Mouse (Mus musculus) gastrocnemius, adult 8-10 months (tissue): ENCODE data around the gene Gm45808. TPM values are rescaled to one million over a fixed set of nuclear protein-coding genes. Genes with fewer than 3 reads are reported as not detected.
"Not testable (repeated sequence)": the region's sequence is repeated elsewhere in the genome, so short reads cannot be mapped to it uniquely, and the experiment has no call there.

Source experiments
- DNase-seq, 2 experiments: peaks; one replicate each; pipeline ENCODE4 v3.0.0; 2022; ENCODE audit warnings: low spot score in 2 of 2
- total RNA-seq, 4 experiments: library from RNA; stranded (reverse); gene quantifications; 2 replicates each; pipeline ENCODE4 v1.2.4; 2022

Gene Gm45808
- total RNA-seq, 4 experiments from 2014 or later = 9.7 to 19.4 (median 11.8) TPM

GRCm38 (mm10) chr7:45509181-45509882, 22.7 kb upstream of the Gm45808 start:
- no peak for DNase-seq

DNA sequence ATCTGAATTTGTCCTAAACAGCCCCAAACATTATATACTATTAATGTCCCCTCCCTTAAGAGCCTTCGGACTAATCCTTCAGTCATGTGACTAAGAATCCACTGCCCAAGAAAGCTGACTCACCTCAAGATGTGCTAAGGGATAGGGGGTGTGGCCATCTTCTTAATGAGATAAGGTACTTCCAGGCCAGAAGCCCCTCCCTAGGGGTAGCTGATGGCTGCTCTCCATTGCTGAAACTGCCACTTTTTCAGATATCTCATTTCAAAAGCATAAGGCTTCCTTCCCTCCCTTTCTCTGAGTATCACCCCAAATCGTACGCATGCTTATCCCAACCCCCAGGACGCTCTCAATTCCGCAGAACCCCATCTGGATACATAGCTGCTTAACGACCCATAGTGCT, 21.9 kb upstream of the Gm45808 start:
- DNase-seq = no peak

GRCm38 (mm10) chr7:45507583-45507982, 21.0 kb upstream of the Gm45808 start:
- DNase-seq = no peak

DNA sequence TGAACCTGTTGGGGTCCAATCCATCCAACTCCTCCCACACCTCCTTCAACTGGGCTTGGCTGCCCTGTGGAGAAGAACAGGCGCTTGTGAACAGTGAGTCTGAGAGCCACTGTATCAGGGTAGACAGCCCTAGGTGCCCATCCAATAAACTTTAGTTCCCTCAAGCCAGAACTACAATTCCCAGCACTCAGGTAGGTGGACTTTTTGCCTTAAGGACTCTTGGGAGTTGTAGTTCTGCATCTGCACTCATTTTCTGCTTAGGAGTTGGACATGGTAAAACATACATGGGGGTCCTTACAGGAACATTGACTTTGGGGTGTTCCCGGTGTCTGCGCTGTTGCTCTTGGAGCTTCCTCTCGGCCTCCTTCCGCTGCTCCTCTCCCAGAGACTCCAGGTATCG, 11.8 kb upstream of the Gm45808 start:
- DNase-seq = no peak

DNA sequence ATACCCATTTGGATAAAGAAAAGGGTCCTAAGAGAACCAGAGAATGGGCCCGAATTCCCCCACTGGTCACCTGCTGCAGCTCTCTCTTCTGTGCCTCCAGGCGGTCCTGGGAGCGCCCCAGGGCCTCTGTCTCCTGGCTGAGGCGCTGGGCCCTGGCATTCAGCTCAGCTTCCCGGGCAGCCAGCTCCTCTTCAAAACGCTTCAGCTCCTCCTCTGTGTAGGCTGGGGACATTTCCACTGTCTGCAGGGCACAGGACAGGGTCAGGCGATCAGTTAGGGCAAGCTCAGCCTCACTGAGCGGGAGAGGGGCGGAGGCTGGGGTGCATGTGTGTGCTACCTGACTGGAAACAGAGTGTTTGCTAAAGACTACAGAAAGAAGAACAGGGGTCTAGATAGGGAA, 7.9 kb upstream of the Gm45808 start:
- DNase-seq = no peak

GRCm38 (mm10) chr7:45492951-45493350, 6.3 kb upstream of the Gm45808 start:
- DNase-seq = peak; percentile 44 to 63

GRCm38 (mm10) chr7:45492225-45492844, 5.7 kb upstream of the Gm45808 start:
- no peak for DNase-seq

GRCm38 (mm10) chr7:45491264-45491663, 4.7 kb upstream of the Gm45808 start:
- DNase-seq = no peak

DNA sequence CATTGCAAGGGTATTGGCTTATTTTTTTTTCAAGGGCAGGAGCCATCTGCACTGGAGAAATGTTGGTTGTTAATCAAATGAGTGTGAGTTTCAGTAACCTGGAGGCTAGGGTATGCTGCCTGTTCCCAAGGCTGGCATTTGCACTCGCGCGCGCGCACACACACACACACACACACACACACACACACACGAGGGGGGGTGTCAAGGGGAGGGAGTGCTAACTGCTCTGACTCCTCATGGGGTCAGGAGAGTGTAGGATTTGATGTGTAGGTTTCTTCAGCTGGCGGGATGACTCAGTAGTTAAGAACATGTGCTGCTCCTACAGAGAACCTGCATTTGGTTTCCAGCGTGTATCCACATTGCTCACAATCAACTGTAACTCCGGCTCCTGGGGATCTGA, 4.2 kb upstream of the Gm45808 start:
- DNase-seq = no peak

- DNase-seq = no peak
These were observed 3.0 kb upstream of the Gm45808 start for GRCm38 (mm10) chr7:45489578-45489977.

- DNase-seq = peak; percentile 68 to 79
These were observed 1.9 kb upstream of the Gm45808 start, which contains the start of gene Dhdh for GRCm38 (mm10) chr7:45488293-45489204. Dhdh (minus strand) TSS chr7:45488805.

DNA sequence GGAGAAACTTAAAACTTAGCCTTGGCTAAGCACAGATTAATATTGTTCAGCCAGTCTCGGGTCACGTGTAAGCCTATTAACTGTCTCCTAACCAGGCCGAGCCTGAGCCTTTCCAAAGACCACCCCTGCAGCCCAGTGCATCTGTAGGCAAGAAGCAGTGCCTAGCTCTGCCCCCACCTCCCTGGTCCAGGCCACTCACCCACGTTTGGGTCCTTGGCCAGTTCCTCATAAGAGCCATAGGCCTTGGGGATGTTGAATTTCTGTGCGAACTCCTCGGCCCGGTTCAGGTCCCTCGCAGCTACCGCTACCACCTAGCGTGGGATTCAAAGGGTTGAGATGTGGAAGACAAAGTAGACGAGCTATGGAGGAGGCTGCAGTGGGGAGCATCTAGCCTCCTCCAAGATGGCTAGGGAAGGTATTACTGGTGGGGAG, 1.3 kb upstream of the Gm45808 start:
- no peak for DNase-seq

- no peak for DNase-seq
These were observed 453 bp downstream of the Gm45808 start for GRCm38 (mm10) chr7:45486158-45486557.

GRCm38 (mm10) chr7:45484985-45485384, 1.6 kb downstream of the Gm45808 start:
- DNase-seq = not testable (repeated sequence)

DNA sequence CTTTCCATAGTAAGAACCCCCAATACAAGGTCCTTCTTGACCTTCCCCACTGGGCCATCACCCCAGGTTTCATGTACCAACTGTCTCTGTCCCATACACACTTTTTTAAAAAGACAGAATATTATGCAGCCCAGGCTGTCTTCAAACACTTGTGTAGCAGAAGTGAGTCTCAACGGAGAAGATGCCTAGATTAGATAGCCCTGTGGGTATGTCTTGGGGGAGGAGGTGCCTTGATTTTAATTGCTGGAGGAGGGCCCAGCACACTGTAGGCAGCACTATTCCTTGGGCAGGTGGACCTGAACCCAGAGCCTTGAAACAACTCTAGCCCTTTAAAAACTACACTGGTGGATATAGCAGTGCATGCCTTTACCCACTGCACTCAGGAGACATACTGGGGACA, 4.4 kb downstream of the Gm45808 start:
- DNase-seq = no peak

DNA sequence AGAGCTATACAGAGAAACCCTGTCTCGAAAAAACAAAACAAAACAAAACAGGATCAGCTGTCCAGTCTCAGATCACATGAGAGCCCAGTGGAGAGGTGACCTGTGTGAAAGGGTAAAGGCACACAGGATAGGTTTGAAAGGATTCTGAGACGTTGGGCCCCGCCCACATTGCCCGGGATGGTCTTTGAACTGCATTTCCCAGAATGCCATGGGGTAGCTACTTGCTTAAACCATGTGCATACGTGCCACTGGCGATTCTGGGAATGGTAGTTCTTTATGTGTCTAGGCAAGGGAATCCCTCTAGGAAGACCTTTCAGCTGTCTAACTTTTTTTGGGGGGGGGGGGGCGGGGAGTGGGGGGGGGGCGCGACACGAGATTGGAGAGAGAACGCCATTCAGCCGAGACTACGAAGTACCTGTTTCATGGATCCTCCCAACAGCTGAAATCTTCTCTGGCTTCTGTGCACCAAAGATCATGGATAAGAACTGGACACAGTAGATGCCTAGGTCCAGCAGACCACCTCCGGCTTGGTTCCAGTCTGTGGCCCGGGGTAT, 5.2 kb downstream of the Gm45808 start, which contains the start of gene Tulp2:
Tulp2 (plus strand) TSS at position 504 of the 554 bp plus-strand sequence.
- DNase-seq = peak in 1 of 2 experiments; percentile 50

GRCm38 (mm10) chr7:45480310-45480709, 6.3 kb downstream of the Gm45808 start:
- not testable (repeated sequence) for DNase-seq

DNA sequence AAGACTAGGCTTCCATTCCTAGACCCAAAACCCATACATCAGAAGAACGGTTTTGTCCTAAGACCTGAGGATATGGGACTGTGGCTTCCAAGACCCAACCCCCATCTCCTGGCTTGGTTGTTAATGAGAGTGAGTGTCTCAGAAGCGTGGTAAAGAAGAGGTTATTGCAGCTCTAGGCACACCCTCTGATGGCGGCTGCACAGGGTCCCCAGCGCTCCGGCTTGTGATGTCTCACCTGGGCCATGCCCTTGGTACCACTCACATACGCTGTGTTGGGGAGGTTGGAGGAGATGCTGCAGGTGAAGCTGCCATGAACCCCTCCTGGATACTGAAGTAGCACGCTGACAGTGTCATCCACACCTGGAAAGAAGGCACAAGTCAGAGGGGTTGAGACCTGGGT, 7.8 kb downstream of the Gm45808 start:
- DNase-seq = no peak

DNA sequence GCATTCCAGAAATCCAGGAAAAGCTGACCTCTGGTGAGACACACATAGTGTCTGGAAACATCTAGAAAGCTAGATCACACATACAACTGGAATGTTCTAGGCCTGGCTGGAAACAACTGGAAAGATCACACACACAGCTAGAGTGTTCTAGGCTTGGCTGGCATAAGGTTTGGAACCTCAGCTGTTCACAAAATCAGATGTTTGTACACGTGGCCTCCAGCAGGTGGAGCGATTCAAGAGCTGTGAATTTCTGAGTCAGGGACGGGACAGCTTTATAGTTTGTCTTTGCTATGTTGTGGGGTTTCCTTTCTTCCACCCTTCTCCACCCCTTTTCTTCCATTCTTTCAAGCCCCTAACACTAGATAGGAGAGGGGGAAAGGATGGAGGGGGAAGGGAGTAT, 9.6 kb downstream of the Gm45808 start:
- no peak for DNase-seq

DNA sequence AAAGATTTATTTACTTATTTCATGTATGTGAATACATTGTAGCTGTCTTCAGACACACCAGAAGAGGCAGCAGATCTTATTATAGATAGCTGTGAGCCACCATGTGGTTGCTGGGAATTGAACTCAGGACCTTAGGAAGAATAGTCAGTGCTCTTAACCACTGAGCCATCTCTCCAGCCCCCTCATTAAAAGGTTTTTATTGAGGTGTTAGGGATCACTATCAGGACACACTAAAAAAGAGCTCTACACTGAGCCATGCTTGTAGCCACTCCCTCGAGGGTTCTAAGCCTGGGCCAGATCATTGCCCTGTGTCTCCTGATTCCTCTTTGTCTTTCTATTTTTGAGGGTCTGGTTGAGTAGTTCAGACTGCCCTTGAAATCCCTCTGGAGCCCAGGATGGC, 10.2 kb downstream of the Gm45808 start:
- no peak for DNase-seq

- no peak for DNase-seq
These were observed 11.2 kb downstream of the Gm45808 start for GRCm38 (mm10) chr7:45475291-45475969.
